Mouse (Mus musculus): ENCODE data around the gene Scnn1a. TPM values are rescaled to one million over a fixed set of nuclear protein-coding genes. Genes with fewer than 3 reads are reported as not detected.

The Scnn1a gene
- polyA plus RNA-seq, 1 experiment from 2014 or later: 1.8 TPM

DNA sequence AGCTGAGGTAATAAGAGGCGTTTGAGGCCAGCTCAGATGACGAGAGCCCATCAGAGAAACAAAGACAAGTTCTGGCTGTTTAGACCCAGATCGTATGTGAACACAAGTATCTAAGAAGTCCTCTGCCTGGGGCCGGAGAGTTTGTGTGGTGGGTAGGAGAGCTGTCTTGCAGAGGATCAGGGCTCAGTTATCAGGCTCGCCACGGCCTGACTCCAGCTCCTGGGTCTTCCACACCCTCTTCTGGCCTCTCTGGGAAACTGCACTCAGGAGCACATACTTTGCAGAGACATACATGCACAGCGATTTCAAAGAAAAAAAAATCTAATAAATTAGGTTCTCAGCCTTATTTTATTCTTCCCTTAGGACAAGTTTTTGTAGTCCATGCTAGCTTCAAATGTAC is 35.7 kb upstream of the Scnn1a start:
- Histone ChIP-seq H3K4me1 (ENCODE audit: insufficient read depth) (no peaks in the 10 kb centered on the region), H3K27ac (ENCODE audit: low read depth) (no peak overlapping the region), H3K4me3 (ENCODE audit: low read depth, low read length) (no peak overlapping the region), H3K4me2 (no peak overlapping the region), H3K36me3 (ENCODE audit: insufficient read depth) (no peaks in the 10 kb centered on the region), H3K9ac (no peak overlapping the region), H3K9me3 (ENCODE audit: low read depth, low read length) (no peaks in the 10 kb centered on the region), H3K27me3 (ENCODE audit: insufficient read depth, low read length) (no peaks in the 10 kb centered on the region)
- WGBS: 83% methylated on average over 7 of the region's 7 CpGs
- ATAC-seq (ENCODE audit: insufficient read depth): no peak
- no peak for TF ChIP-seq CTCF (IDR thresholded peaks at IDR 0.05; ENCODE audit: low read depth)
- DNase-seq: no peak

DNA sequence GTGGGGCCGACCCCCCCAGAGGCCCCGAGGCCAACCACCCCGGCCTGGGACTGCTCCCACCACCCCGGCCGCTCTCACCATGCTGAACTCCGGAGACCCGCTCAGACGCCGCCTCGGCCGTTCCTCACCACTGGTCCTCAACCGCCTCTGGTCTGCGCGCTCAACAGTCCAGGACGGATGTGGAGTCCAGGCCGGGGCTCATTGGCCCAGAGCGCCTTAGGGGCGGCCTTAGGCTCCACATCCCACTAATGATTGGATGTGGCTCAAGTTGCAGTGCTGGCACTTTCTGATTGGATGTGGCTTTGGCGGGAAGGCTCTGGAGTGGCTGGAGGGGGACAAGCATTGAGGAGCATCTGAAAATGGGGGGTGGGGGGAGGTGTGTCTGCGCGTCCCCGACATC is 34.6 kb upstream of the Scnn1a start, which contains the start of gene Tuba3a:
TSS of gene Tuba3a (minus strand) at position 153 of the 400 bp plus-strand sequence.
- TF ChIP-seq CTCF (IDR thresholded peaks at IDR 0.05; ENCODE audit: low read depth): no peak
- no peak within 1 kb of the TSS for H3K4me3 ChIP-seq (ENCODE audit: low read depth, low read length)
- DNase-seq (no peak), ATAC-seq (ENCODE audit: insufficient read depth) (no peak; the same call in 1 of the 2 replicates)
- H3K9me3 ChIP-seq (ENCODE audit: low read depth, low read length): no peaks in the 10 kb centered on the region
- no peak within 1 kb of the TSS for H3K27ac ChIP-seq (ENCODE audit: low read depth)
- 93% methylated on average over 22 of the region's 22 CpGs for WGBS
- H3K9ac ChIP-seq: no peak within 1 kb of the TSS
- no peaks in the 10 kb centered on the region for H3K27me3 ChIP-seq (ENCODE audit: insufficient read depth, low read length)
- H3K36me3 ChIP-seq (ENCODE audit: insufficient read depth): no peaks in the 10 kb centered on the region
- H3K4me1 ChIP-seq (ENCODE audit: insufficient read depth): no peaks in the 10 kb centered on the region
- no peak within 1 kb of the TSS for H3K4me2 ChIP-seq

DNA sequence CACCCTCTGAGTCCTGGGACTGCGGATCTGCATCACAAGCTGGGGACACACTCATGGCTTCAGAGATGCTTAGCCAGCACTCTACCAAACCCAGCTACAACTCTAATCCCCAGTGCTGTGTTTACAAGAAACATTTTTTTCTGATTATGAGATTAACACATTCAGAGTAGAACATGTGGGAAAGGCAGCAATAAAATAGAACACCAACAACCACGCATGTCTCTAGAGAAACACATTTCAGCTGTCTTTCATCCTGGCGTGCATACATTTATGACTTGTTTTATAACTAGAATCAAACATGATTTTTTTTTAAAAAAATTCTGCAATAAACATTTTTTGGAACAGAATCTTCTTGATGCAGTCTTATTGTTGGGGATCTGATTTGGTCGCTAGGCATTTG is 33.5 kb upstream of the Scnn1a start:
- Histone ChIP-seq H3K4me2 (no peak overlapping the region), H3K9me3 (ENCODE audit: low read depth, low read length) (no peaks in the 10 kb centered on the region), H3K27me3 (ENCODE audit: insufficient read depth, low read length) (no peaks in the 10 kb centered on the region), H3K4me3 (ENCODE audit: low read depth, low read length) (no peak overlapping the region), H3K9ac (no peak overlapping the region), H3K36me3 (ENCODE audit: insufficient read depth) (no peaks in the 10 kb centered on the region), H3K27ac (ENCODE audit: low read depth) (no peak overlapping the region), H3K4me1 (ENCODE audit: insufficient read depth) (no peaks in the 10 kb centered on the region)
- ATAC-seq (ENCODE audit: insufficient read depth) (no peak), DNase-seq (no peak)
- 74% methylated on average over 4 of the region's 4 CpGs for WGBS
- TF ChIP-seq CTCF (IDR thresholded peaks at IDR 0.05; ENCODE audit: low read depth): no peak

DNA sequence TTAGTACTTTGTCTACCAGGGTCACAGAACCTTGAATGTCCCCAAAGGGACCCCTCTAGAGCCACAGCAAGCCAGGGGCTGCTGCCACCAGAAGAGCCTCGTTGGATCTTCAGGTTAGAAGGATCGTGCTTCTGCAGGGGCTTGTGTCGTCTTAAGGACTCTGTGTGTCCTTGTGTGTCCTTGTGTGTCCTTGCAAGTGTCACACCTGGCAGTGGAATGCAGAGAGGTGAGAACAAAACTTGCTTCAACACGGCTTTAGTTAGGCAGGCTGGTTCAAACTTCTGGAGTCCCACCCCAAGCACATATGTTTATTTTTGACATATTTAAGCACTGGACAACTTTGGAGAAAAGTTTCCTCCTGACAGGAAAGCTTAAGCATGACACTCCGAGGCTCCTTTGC is 31.7 kb upstream of the Scnn1a start:
- DNase-seq: no peak
- H3K4me2 ChIP-seq: no peak overlapping the region
- H3K9me3 ChIP-seq (ENCODE audit: low read depth, low read length): no peaks in the 10 kb centered on the region
- H3K9ac ChIP-seq: no peak overlapping the region
- ATAC-seq (ENCODE audit: insufficient read depth): no peak
- no peak overlapping the region for H3K4me3 ChIP-seq (ENCODE audit: low read depth, low read length)
- H3K4me1 ChIP-seq (ENCODE audit: insufficient read depth): no peaks in the 10 kb centered on the region
- WGBS: 59% methylated on average over 5 of the region's 5 CpGs
- no peaks in the 10 kb centered on the region for H3K27me3 ChIP-seq (ENCODE audit: insufficient read depth, low read length)
- TF ChIP-seq CTCF (IDR thresholded peaks at IDR 0.05; ENCODE audit: low read depth): no peak
- no peaks in the 10 kb centered on the region for H3K36me3 ChIP-seq (ENCODE audit: insufficient read depth)
- no peak overlapping the region for H3K27ac ChIP-seq (ENCODE audit: low read depth)

DNA sequence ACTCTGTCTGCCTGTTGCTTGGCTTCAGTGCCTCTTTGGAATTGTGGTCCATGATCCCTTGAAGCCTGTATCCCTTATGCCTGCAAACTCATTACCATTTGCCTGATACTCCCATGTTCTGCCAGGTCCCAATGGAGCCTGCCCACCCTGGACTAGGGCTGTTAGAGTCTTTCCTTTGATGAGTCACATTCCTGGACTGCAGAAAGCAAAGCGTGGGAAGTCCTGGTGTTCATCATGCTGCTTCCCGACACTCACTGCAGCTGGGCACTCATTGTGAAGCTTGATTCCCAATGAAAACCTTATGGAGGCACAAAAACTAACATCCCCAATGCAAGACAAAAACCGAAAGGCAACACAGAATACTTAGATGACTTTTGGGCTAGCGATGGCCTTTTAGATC is 29.1 kb upstream of the Scnn1a start:
- H3K4me2 ChIP-seq: no peak overlapping the region
- no peak for TF ChIP-seq CTCF (IDR thresholded peaks at IDR 0.05; ENCODE audit: low read depth)
- no peak overlapping the region for H3K9ac ChIP-seq
- no peak overlapping the region for H3K27ac ChIP-seq (ENCODE audit: low read depth)
- ATAC-seq (ENCODE audit: insufficient read depth) (no peak), DNase-seq (no peak)
- H3K9me3 ChIP-seq (ENCODE audit: low read depth, low read length): no peaks in the 10 kb centered on the region
- no peaks in the 10 kb centered on the region for H3K27me3 ChIP-seq (ENCODE audit: insufficient read depth, low read length)
- H3K36me3 ChIP-seq (ENCODE audit: insufficient read depth): no peaks in the 10 kb centered on the region
- WGBS: 66% methylated on average over 4 of the region's 4 CpGs
- no peak overlapping the region for H3K4me3 ChIP-seq (ENCODE audit: low read depth, low read length)
- H3K4me1 ChIP-seq (ENCODE audit: insufficient read depth): no peaks in the 10 kb centered on the region

DNA sequence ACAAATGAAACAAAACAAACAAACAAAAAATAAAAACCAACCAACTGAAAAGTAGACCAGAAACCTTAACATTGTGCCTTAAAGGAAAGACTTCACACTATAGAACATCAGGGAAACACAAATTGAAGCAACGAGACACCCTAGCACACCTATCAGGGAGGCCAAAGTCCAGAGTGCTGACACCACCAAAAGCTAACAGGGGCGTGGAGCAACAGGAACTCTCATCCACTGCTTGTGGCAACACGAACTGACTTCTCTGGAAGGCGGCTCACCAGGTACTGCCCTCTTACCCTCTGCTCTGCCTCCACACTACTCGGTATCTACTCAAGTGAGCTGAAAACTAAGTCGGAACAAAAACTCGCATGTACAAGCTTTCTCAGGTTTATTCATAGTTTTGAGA is 28.2 kb upstream of the Scnn1a start:
- WGBS: 82% methylated on average over 7 of the region's 7 CpGs

DNA sequence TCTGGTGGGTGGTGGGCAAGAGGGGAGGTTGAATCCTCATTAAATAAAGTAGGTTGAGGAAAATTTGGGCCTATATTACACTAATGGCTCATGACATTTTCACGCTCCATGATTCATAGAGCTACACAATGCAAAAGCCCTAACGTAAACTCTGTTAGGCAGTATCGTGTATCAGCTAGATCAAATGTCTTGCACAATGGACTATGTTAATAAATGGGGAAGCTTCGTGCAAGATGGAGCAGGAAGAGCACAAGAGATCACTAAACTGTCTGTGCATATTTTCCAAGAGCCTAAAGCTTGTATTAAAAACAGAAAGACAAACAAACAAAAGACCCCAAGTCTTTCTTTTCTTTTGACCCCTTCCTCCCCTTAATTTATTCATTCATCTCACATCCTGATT is 26.4 kb upstream of the Scnn1a start:
- ATAC-seq (ENCODE audit: insufficient read depth) (no peak), DNase-seq (no peak)
- no peak for TF ChIP-seq CTCF (IDR thresholded peaks at IDR 0.05; ENCODE audit: low read depth)
- no peak overlapping the region for H3K9ac ChIP-seq
- no peaks in the 10 kb centered on the region for H3K36me3 ChIP-seq (ENCODE audit: insufficient read depth)
- no peak overlapping the region for H3K4me3 ChIP-seq (ENCODE audit: low read depth, low read length)
- WGBS: 64% methylated on average over 4 of the region's 4 CpGs
- no peaks in the 10 kb centered on the region for H3K27me3 ChIP-seq (ENCODE audit: insufficient read depth, low read length)
- no peak overlapping the region for H3K4me2 ChIP-seq
- no peak overlapping the region for H3K27ac ChIP-seq (ENCODE audit: low read depth)
- H3K4me1 ChIP-seq (ENCODE audit: insufficient read depth): no peaks in the 10 kb centered on the region
- H3K9me3 ChIP-seq (ENCODE audit: low read depth, low read length): no peaks in the 10 kb centered on the region

More for the DNA sequence above, 28.2 kb upstream of the Scnn1a start:
- Histone ChIP-seq H3K36me3 (ENCODE audit: insufficient read depth) (no peaks in the 10 kb centered on the region), H3K9ac (no peak overlapping the region), H3K4me2 (no peak overlapping the region), H3K27me3 (ENCODE audit: insufficient read depth, low read length) (no peaks in the 10 kb centered on the region), H3K4me1 (ENCODE audit: insufficient read depth) (no peaks in the 10 kb centered on the region), H3K9me3 (ENCODE audit: low read depth, low read length) (no peaks in the 10 kb centered on the region), H3K4me3 (ENCODE audit: low read depth, low read length) (no peak overlapping the region), H3K27ac (ENCODE audit: low read depth) (no peak overlapping the region)
- ATAC-seq (ENCODE audit: insufficient read depth) (no peak), DNase-seq (no peak)
- no peak for TF ChIP-seq CTCF (IDR thresholded peaks at IDR 0.05; ENCODE audit: low read depth)

All from lung, embryonic 14.5 days (tissue).